In genomic region chr9:22422559-22422958, GRCm38 (mm10) we compare ENCODE assay signal across 42 mouse cellular contexts. TPM values are rescaled to one million over a fixed set of nuclear protein-coding genes. Genes with fewer than 3 reads are reported as not detected.
"Had no signal": no experiment of that assay in that cellular context is flagged by ENCODE, and none has a peak within 500 bp of the region (broad histone marks: within the 10 kb centered on the region; RNA-seq: fewer than 3 reads in every experiment).

No protein-coding gene starts in this region.

- DNase-seq: gastrocnemius, postnatal 14 days; gastrocnemius, postnatal 36 days; heart, adult 11 months; heart, adult 2 months; heart, postnatal 14 days; heart, postnatal 36 days; kidney, adult 11 months; kidney, adult 2 months; kidney, adult 9 months; kidney, postnatal 14 days; kidney, postnatal 36 days; liver; liver, embryonic 13.5 days; liver, postnatal 0 days had no signal

RNA-seq across cellular contexts. Expression of gene Gm17545, which starts 31.5 kb away (rescaled TPM):
- total RNA-seq: gastrocnemius, adult 8-10 months; gastrocnemius, postnatal 14 days; gastrocnemius, postnatal 36 days; heart, adult 2 months; heart, postnatal 14 days; heart, postnatal 36 days; hematopoietic stem cell, adult 5-6 weeks; hindbrain, postnatal 0 days; layer of hippocampus, adult 18-20 months; layer of hippocampus, adult 8-10 months; layer of hippocampus, postnatal 10 days; layer of hippocampus, postnatal 25 days; left cerebral cortex, adult 2 months; left cerebral cortex, postnatal 14 days; left cerebral cortex, postnatal 36 days had no signal
- polyA plus RNA-seq: gonadal fat pad, adult 2 months; heart, adult 2 months; heart, embryonic 11.5 days; heart, embryonic 13.5 days; heart, embryonic 15.5 days; heart, postnatal 0 days; hindbrain, embryonic 11.5 days; hindbrain, embryonic 13.5 days; hindbrain, embryonic 15.5 days; hindbrain, postnatal 0 days; intestine, embryonic 14.5 days; intestine, embryonic 16.5 days; kidney, adult 2 months; kidney, embryonic 15.5 days; kidney, postnatal 0 days; large intestine, adult 2 months; limb, embryonic 10.5 days; limb, embryonic 12.5 days; limb, embryonic 14.5 days; liver, embryonic 11.5 days; liver, embryonic 13.5 days; liver, embryonic 15.5 days; liver, postnatal 0 days had no signal
